Mouse (Mus musculus): ENCODE results near the gene Chchd10.

DNA sequence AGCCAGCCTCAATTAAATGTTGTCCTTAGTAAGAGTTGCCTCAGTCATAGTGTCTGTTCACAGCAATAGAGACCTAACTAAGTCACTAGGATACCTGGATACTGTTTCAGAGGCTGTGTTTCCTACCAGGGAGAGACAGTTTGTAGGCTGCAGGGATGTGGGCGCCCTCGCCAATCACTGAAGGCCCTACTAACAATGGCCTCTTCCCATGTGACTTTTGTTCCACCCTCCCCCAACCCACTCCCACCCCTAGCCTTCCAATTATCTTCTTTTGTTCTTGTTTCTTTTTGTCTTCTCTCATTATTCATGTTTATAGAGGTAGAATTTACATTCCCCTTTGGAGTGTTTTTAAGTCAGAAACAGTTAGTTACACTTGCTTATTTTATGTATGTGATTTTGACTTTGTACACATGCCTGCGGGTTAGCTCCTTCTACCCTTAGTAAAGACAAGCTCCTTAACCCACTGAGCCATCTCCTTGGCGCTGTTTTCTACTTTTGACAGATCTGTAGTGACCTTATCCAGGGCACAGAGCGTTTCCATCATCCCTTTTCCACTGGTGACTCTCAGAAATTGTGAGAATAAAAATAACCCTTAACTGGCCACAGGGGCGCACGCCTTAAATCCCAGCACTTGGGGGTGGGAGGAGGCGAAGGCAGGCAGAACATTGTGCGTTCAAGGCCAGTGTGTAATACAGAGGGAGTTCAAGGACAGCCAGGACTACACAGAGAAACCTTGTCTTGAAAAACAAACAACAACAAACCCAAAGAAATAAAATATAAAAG, 8.3 kb downstream of the Chchd10 start:
- no peak for TF ChIP-seq CTCF (conservative IDR thresholded peaks at IDR 0.05 in 1 of 2, IDR thresholded peaks at IDR 0.05 in 1 of 2; ENCODE audit: low read depth in 2 of 2, low read length in 2 of 2)
- no peak for TF ChIP-seq ZMIZ1 (IDR thresholded peaks at IDR 0.05; ENCODE audit: low read depth, low read length)
- TF ChIP-seq USF2 (conservative IDR thresholded peaks at IDR 0.05; ENCODE audit: low read depth, low read length) = no peak
- no peak for TF ChIP-seq MAX (IDR thresholded peaks at IDR 0.05; ENCODE audit: low read length)
- no peak for TF ChIP-seq RCOR1 (conservative IDR thresholded peaks at IDR 0.05; ENCODE audit: low read depth, low read length)
- TF ChIP-seq KAT2A (IDR thresholded peaks at IDR 0.05; ENCODE audit: insufficient replicate concordance, low read length) = no peak

Data from CH12.LX (cell line).